Mouse (Mus musculus): ENCODE data around the gene Creld1.

The Creld1 gene

DNA sequence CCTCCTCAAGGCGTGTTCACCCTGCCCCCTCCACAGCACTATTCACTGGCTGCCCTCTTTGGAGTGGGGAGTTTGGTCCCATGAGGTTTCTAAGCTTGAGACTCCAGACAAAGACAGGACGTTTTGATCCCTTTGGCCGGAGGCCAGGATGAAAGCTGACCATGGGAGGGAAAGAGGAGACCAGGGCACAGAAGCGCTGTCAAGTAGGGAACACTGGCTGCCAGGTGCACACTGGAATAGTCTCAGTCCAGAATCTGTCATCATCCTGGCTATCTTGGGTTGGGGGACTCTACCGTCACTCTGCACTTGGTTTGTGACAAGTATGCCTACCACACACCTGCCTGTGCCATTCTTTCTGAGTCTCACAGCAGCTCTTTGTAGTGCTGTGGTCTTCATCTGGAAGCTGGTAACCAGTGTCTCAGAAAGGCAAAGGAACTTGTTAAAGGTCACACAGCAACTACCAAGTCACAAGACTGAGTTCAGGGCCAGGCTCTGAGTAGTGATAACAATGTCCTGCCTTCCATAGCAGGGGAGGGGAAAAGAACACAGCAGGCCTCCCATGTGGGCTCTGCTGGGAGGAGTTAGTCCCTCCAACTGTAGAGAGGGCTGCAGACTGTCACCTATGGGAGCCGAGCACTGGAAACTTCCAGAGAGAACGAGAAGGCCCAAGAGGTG, 25.3 kb downstream of the Creld1 start:
- no peak for DNase-seq (ENCODE audit: low spot score in 2 of 2)

DNA sequence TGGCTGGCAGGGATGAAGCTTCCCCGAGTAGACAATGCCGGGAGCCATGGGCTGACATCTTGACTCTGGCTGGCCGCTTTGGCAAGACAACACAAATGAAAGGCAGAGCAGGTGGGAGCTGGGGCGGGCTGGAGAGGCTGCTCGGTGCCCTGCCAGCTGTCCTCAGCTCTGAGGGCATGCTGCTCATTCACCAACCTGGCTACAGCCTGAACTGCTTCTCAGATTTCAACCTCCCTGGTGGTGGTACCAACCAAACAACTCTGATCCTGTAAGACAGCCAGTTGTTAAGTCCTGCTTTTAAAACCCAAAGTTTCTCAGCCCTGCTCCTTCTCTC, 25.8 kb downstream of the Creld1 start:
- no peak for DNase-seq (ENCODE audit: low spot score in 2 of 2)

DNA sequence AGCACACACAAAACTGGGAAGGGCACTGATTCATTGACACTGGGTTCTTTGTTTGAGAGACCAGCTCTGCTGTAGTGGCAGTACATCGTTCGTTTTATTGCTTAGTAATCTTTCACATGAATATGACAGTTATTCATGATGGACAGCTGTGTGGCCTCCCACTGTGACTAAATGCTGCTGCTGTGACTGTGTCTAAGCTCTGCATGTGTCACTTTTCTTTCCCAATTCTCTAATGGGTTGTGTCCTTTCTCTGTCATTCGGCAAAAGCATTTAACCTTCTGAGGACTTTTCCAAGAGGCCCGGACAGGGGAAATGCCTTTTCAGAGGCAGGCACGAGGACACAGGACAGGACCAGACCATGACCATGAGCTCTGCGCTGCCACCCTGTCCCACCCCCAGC, 30.8 kb downstream of the Creld1 start:
- DNase-seq (ENCODE audit: low spot score in 2 of 2) = no peak

DNA sequence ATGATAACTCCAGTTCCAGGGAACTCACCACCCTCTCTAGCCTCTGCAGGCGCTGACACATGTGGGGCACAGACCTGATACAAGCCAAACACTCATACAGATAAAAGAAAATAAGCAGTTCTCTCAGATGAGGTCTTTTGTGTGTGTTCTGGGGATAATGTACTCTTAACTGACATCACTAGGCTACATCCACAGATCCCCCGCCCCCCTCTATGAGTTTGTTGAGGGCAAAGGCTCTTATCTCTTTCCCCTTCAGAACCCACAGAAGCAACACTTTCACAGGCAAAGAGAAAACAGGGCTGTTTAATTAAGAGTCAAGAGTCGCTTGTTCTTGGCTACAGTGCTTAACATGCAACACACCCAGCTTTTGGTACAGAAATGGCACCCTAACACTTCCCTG, 31.5 kb downstream of the Creld1 start:
- DNase-seq (ENCODE audit: low spot score in 2 of 2) = no peak

DNA sequence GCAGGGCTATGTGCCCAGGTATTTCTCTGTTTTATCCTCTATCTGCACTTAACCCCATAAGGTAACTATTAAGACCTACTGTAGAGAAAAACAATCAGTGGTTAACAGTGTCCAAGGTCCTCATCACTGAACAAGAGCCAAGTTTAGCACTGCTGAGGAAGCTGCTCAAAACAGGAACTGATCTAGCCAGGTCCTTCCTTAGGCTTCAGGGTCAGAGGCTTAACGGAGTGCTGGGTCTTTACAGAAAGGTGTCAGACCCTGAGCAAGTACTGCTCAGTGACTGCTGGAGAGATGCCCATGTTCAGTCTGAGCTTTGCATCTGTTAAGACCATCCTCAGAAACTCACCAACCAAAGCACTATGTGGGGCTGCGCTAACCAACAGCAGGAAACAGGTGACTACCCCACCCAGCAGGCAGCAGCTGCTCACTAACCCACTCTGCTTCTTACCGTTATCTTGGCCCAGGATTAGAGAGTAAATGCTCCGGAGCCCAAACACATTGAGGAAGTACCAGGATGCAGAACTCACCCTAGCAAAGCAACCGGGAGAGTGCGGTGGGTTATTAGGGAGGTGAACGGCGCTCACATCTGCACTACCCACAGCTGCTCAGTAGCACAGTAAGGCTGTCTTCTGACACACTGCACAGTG, 34.5 kb downstream of the Creld1 start:
- no peak for DNase-seq (ENCODE audit: low spot score in 2 of 2)

DNA sequence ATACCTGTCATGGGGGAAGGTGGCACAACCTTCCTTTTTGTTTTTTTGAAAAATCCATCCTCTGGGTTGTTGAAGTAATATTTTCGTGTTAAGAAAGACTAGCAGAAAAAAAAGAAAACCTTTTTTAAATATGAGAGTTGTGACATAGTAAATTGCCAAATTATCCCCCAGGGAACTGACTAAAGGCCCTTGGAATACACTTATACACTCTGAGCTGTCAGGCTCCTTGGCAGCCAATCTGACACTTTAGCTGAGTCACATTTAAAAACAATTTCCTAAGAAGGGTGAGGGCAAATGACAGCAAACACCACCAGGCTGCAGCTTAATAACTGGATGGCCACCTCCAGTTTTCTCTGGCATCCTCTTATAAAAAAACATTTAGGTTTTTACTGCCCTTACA, 39.2 kb downstream of the Creld1 start:
- no peak for DNase-seq (ENCODE audit: low spot score in 2 of 2)

DNA sequence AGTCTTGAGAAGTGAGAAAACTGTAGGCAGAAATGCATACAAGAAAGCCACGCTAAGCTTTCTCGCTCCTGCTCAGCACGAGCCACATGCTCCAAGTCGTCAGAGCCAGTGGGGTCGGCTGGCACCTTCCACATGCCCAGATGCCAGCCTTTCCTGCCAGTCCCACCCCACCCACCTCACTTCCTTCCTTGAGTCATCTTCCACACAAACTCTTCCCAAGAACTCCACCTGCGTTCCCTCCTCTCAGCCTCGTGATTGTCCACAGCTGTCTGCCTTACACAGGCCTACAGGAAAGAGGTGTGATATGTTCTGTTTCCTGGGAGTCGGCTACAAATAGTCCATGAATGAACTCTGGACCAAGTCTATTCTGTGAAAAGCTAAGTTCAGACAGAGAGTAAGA, 40.3 kb downstream of the Creld1 start:
- peak; percentile 28 to 43 for DNase-seq (ENCODE audit: low spot score in 2 of 2)

DNA sequence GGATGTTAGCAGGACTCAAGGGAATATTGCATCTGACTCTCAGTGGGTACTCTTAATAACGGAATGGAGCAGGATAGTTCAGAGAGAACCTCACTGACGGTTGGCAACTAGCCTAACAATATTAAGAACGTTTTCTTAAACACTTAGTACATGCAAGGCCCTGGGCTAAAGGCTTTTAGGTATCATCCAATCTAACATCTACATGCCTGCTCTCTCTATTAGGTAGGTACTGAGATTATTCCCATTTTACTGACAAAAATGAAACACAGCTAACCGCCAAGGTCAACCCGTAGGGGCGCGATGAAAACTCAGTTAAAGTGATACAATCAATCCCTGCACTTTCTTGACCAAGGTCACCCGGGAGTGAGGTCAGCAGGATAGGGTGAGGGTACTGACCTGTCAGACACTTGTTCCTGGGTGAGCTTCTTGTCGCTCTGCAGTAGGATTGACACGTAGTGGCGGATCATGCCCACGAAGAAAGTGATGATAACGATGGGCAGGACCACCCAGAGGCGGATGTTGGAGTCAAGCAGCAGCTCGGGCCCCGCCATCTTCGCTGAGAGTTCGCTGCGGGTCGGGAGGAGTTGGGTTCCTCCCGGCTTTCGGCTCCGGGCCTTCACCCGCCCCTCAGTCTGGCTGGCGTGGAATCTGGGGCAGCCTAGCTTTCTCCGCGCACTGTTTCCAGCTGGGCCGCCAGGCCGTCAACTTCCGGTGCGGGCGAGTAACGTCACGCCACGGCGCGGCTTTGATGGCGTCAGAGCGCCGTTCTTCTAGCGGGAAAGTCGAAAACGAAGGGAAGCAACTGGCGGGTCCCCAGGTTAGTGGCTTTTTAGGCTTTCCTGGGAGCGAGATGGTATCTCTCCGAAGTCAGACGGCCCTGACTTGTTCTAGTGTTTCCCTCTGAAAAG, 48.1 kb downstream of the Creld1 start, which contains the start of the genes Emc3 and Fancd2:
TSS of gene Emc3 (minus strand) at position 721 of the 908 bp plus-strand sequence.
TSS of gene Fancd2 (plus strand) at position 751 of the 908 bp plus-strand sequence.
- peak; percentile 94 to 96 for DNase-seq (ENCODE audit: low spot score in 2 of 2)

DNA sequence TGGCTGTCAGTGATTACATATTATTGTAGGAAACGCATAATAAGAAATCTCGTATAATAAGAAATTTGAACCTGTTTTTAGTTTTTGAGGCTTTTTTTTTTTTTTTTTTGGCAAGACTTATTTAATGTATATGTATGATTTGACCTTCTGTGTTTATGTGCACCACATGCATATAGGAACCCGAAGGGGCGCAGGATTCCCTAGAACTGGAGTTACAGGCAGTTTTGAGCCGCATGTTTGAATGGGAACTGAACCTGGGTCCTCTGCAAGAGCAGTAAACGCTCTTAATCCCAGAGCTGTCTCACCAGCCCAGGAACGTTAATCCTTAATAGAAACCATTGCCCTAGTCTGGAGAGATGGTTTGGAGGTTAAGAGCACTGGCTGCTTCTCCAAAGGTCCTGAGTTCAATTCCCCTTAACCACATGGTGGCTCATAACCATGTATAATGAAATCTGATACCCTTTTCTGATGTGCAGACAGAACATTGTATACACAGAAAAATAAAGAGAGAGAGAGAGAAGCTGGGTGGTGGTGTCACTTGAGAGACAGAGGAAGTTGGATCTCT, 48.8 kb downstream of the Creld1 start:
- no peak for DNase-seq (ENCODE audit: low spot score in 2 of 2)

DNA sequence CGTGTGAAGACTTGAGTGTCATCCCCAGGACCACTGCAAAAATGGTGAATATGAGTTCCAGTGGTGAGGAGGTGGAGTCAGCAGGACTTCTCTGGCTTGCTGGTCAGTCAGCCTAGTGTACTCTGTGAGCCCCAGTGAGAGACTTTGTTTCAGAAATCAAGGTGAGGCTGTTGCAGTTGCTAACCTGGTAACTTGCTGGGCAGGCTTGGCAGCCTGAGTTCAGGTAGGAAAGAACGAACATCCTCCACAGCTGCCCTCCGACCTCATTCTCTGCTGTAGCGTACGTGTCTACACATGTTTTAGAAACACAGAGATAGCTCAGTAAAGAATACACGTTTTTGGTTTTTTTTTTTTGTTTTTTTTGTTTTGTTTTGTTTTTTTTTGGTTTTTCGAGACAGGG, 51.8 kb downstream of the Creld1 start:
- DNase-seq (ENCODE audit: low spot score in 2 of 2) = no peak

DNA sequence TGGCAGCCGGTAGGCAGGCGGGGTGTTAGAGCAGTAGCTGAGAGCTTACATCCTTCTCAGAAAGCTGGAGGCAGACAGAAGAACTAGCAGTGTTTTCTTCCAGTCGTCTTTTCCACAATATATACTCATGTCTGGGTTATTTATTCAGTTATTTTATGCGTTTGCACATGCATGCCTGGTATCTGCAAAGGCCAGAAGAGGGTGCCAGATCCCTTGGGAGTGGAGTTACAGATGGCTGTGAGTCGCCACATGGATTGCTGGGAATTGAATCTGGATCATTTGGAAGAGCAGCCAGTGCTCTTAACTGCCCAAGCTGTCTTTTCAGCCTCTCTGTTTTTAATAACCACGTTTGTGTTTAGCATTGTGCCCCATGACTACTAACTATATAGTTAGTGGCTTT, 58.5 kb downstream of the Creld1 start:
- DNase-seq (ENCODE audit: low spot score in 2 of 2) = no peak

Data from frontal cortex, postnatal 36 days (tissue).